Mouse (Mus musculus) bone marrow macrophage, adult 2 months (primary cell): ENCODE measurements around the gene Tmem255a.

Source experiments
- CTCF ChIP-seq: IDR thresholded peaks from 2 replicates; pipeline ENCODE4 v1.5.1; 2012; ENCODE audit warnings: low read depth, mild to moderate bottlenecking, low read length, moderate library complexity
- POLR2A ChIP-seq: IDR thresholded peaks from 2 replicates; pipeline ENCODE4 v1.6.1; 2012; ENCODE audit warnings: mild to moderate bottlenecking, low read depth, low read length, borderline replicate concordance

GRCm38 (mm10) chrX:38159097-38159496, 93.1 kb downstream of the Tmem255a start:
- TF ChIP-seq CTCF (no peak), POLR2A (no peak)
